Mouse (Mus musculus): ENCODE results near the gene Agpat3.
"Not testable (repeated sequence)": the region's sequence is repeated elsewhere in the genome, so short reads cannot be mapped to it uniquely, and the experiment has no call there.

Gene Agpat3

DNA sequence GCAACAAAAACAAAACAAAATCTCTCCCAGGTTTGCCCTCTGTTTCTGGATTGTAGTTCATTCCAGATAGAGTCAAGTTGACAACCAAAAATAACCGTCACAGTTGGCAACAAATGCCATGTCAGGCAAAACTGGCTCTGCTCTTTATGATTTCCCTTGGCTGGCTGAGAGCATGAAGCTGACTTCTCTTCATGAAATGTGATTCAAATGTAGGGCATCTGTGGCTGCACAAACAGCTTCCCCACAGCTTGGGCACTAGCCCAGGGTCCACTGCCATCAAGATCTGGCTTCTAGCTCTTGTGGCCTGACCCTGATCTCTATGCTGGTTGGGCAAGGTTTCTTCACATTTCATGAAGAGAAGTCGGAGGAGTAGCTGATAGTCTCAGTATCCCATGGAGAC, 9.7 kb upstream of the Agpat3 start:
- peak; percentile 87 for DNase-seq (ENCODE audit: low read depth, low spot score)

- DNase-seq (ENCODE audit: low read depth, low spot score): peak; percentile 90
These were observed 8.0 kb upstream of the Agpat3 start for GRCm38 (mm10) chr10:78360290-78360711.

DNA sequence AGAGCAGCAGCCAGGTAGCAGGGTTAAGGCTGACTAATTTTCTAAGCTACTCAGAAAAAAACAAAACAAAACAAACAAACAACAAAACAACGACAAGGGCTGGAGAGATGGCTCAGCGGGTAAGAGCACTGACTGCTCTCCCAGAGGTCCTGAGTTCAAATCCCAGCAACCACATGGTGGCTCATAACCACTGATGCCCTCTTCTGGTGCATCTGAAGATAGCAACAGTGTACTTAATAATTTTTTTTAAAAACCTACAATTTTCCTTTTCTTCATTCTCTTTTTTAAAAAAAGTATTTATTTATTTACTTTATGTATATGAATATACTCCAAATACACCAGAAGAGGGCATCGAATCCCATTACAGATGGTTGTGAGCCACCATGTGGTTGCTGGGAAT, 6.7 kb upstream of the Agpat3 start:
- DNase-seq (ENCODE audit: low read depth, low spot score): not testable (repeated sequence)

DNA sequence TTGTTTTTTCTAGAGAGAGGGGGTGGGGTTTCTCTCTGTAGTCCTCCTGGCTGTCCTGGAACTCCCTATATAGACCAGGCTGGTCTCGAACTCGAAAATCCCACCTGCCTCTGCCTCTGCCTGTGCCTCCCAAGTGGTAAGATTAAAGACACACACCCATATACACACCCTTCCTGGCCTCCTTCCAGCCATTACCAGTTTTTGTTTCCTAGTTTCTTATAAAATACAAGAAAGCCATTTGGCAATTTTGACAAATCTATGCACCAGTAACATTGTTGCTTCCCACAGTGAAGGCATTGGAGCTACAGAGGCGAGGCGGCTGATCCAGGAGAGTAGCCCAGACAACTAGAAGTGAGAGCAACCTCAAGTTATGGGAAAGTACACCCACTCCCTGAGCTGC, 6.0 kb upstream of the Agpat3 start:
- DNase-seq (ENCODE audit: low read depth, low spot score): no peak

GRCm38 (mm10) chr10:78357742-78358141, 5.5 kb upstream of the Agpat3 start:
- DNase-seq (ENCODE audit: low read depth, low spot score): no peak

DNA sequence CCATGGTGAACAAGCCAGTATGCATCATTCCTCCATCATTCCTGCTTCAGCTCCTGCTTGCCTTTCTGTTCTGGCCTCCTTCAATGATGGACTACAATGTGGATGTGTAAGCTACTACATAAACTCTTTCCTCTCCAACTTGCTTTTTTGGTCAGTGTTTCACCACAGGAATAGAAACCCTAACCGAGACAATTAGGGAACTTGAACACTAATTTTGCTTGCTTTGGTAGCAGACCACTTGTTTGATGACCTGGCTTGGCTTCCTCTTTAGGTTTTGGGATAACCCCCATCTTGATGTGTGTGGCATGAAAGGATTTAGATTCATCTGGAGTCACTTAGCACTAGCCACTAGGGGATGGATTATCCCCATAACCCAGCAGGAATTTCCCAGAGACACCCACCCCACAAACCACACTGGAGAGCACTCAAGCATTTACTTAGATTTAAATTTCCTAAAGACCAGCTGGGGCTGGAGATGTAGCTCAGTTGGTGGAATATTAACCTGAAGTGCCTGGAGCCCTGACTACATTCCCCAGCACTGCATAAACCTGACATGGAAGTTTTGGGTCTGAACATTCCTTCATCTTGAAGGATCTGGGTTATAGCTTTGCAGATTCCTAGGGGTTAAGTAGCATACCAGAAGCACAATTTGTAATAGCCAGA, 3.8 kb upstream of the Agpat3 start:
- DNase-seq (ENCODE audit: low read depth, low spot score): no peak

DNA sequence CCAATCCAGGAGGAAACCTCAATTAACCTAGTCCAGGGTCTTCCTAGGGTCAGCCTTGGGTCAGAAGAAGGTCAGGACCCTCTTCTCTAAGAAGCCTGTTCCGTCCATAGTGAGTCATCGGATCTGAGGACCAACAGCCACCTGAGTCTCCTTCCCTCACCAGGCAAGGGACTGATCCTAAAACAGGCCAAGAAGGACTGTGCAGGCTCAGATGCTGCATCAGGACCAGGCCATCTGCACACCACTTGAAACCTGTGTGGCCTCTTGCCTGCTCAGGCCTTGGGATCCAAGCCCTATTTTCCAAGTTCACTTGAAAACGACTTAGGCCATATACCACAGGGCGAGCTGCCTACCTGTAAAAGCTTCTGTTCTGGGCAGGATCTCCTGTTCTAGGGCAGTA, 907 bp upstream of the Agpat3 start:
- DNase-seq (ENCODE audit: low read depth, low spot score): peak; percentile 52

- no peak for DNase-seq (ENCODE audit: low read depth, low spot score)
These were observed 359 bp upstream of the Agpat3 start for GRCm38 (mm10) chr10:78352666-78353030.

GRCm38 (mm10) chr10:78351564-78351886, 764 bp downstream of the Agpat3 start:
- DNase-seq (ENCODE audit: low read depth, low spot score): no peak

DNA sequence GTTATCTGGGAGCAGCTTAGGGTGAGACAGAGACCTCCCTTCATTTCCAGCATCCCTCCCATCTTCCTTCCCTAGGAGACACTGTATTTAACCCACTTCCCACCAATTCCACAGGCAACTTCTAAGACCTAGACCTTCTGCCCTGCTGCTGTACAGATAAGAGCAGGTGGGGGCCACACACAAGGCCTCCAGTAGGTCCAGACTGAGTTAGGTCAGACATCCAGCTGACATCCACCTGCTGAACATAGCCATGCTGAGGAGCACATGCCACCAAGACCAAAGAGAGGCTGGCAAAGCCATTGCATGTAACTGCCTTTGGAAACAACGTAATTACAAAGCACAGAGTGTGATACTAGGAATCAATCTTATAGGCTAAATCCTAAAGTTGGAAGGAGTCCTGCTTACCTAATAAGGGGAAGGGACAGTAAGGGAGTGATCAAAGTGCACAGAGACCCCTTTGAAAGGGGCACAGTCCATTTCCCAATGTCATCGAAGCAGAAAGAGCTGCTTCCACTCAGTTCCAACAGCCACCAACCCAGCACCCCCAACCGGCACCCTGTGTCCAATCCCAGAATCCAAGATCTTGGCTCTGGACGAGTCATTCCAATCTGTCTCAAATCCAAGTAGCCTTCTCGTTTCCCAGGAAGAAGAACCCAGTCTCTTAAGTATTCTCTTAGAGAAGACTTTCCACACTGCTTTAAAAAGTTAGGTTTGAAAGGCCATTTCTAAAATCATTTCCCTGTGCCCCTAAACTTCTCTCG, 1.3 kb downstream of the Agpat3 start:
- DNase-seq (ENCODE audit: low read depth, low spot score): peak; percentile 42

DNA sequence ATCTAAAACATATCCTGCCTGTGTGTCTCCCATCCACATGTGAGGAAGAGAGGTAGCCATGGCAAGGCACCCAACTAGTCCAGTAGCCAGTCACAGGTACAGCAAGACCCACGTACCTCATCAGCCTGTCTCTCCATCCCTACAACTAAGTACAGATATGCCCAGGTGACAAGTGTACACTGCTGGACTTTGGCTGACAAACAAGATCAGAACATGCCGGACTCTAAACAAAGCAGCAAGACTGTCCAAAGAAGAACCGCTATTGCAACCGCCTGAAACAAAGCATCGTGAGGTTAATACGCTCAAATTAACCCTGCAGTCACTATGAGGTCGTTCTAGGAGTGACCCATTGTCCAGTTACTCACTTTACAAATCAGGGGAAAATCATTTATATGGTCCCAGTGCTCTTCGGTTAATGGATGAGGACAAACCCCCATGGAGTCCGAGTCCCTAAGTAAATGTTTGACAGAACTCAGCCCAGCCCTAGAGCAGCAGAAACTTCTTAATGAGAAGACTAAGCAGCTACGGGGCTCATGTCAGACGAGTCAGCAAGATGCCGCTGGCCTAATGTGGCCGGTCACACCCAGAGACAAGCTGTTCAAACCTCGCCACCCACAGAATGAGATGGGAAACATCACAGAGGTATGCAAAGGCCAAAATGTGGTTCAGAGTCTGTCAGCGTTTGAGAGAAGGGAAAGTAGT, 2.7 kb downstream of the Agpat3 start:
- no peak for DNase-seq (ENCODE audit: low read depth, low spot score)

DNA sequence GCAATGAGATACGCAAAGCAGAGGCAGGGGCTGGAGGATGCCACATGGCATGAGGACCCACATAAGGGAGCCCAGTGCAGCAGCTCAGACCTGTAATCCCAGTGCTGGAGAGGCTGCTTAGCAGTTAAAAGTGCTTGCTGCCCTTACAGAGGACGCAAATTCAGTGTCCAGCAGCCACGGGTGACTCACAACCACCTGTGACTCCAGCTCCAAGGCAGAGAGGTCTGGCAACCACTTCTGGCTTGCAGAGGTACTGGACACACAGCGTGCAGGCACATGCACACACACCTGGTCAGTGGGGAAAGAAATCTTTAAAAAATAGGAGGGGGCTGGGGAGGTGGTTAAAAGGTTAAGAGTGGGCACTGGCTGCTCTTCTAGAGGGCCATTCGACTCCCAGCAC, 4.1 kb downstream of the Agpat3 start:
- peak; percentile 77 for DNase-seq (ENCODE audit: low read depth, low spot score)

GRCm38 (mm10) chr10:78347486-78347885, 4.8 kb downstream of the Agpat3 start:
- no peak for DNase-seq (ENCODE audit: low read depth, low spot score)

- DNase-seq (ENCODE audit: low read depth, low spot score): no peak
These were observed 6.8 kb downstream of the Agpat3 start for GRCm38 (mm10) chr10:78345466-78345865.

DNA sequence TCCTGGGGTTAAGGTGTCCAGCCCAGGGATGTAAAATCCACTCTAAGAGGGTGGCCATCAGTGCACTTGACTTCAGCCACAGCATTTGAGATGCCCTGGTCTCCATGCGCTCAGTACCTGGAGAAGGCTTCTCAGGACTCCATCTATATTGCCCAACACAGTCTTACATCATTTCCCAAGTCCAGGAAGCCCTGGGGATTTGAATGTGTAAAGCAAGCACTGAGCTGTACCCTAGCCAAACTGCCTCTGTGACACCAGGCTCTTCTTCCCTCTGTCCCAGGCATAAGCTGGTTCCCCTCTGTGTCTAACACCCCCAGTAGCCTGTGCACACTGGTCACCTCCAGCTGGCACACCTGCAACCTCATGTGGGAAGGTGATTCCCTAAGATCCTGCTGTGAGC, 10.2 kb downstream of the Agpat3 start:
- DNase-seq (ENCODE audit: low read depth, low spot score): no peak

- peak; percentile 91 for DNase-seq (ENCODE audit: low read depth, low spot score)
These were observed 14.1 kb downstream of the Agpat3 start for GRCm38 (mm10) chr10:78338180-78338579.

- no peak for DNase-seq (ENCODE audit: low read depth, low spot score)
These were observed 17.2 kb downstream of the Agpat3 start for GRCm38 (mm10) chr10:78334923-78335561.

- no peak for DNase-seq (ENCODE audit: low read depth, low spot score)
These were observed 20.7 kb downstream of the Agpat3 start for GRCm38 (mm10) chr10:78331577-78331976.

DNA sequence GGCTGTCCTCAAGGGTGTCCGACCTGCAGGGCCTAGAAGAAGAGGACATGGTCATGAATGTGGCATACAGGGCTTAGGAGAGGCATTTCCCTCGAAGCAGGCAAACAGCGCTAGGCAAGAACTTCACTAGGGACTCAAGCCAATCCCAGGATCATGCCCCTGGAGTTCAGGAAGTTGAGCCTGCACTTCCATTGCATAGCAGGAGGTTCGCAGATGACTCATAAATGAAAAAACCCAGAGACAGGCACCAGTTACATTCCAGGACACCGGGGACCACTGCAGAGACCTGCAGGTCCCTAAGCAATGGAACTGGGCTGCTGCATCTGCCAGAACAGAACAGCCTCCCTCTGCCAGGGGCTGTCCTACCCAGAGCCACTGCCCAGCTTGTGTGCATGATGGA, 23.0 kb downstream of the Agpat3 start:
- no peak for DNase-seq (ENCODE audit: low read depth, low spot score)

- no peak for DNase-seq (ENCODE audit: low read depth, low spot score)
These were observed 24.2 kb downstream of the Agpat3 start for GRCm38 (mm10) chr10:78328011-78328575.

- peak; percentile 61 for DNase-seq (ENCODE audit: low read depth, low spot score)
These were observed 26.2 kb downstream of the Agpat3 start for GRCm38 (mm10) chr10:78325916-78326647.
